Mouse (Mus musculus) megakaryocyte progenitor cell, adult 5-6 weeks (primary cell): Measurements from ENCODE around the gene Tgif1. TPM values are rescaled to one million over a fixed set of nuclear protein-coding genes. Genes with fewer than 3 reads are reported as not detected.

Source experiments
- ATAC-seq: replicated peaks from 2 replicates; pipeline ENCODE4 v1.8.0; 2016; ENCODE audit warnings: mild to moderate bottlenecking, moderate TSS enrichment, inconsistent platforms; ENCODE audit not compliant: poor library complexity
- total RNA-seq, 2 experiments: library from RNA; stranded (forward) in 1 of 2; stranded (reverse) in 1 of 2; fragments of 157-497, 149-512 nt in 1 of 2; fragments of 200-1000 nt in 1 of 2; gene quantifications; 2 replicates each; pipeline versions ENCODE4 v1.2.3 to v1.2.4; 2015 to 2017

Gene Tgif1
- total RNA-seq (2015), result 77.5 and 85.6 TPM in 2 replicates
- total RNA-seq (2017), result 47.0 and 53.9 TPM in 2 replicates

GRCm38 (mm10) chr17:70853436-70853905, at the start of gene Tgif1:
Tgif1 (minus strand) TSS chr17:70853546.
- peak; percentile 4 for ATAC-seq

GRCm38 (mm10) chr17:70900660-70901059, 47.3 kb upstream of the Tgif1 start:
- no peak for ATAC-seq

- ATAC-seq, result no peak
Measured at GRCm38 (mm10) chr17:70899642-70900041, 46.3 kb upstream of the Tgif1 start.

DNA sequence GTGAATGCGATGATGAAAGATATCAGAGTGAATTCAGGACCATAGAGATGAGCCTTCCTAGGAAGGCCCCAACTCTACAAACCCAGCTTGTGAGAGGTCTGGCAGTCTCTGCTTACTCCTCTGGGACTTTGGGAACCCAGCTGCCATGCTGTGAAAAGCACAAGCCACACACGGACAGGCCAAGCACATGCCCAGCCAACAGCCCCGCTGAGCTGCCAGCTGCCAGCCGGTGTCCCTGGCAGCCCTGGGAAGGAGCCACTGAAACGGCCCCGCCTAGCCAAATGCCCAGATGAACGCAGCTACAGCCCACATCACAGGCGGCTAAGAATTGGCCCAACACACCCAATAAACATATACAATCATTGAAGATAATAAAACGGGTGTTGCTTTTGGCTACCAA, 41.5 kb upstream of the Tgif1 start:
- ATAC-seq, result no peak

- no peak for ATAC-seq
Measured at GRCm38 (mm10) chr17:70893151-70893550, 39.8 kb upstream of the Tgif1 start.

DNA sequence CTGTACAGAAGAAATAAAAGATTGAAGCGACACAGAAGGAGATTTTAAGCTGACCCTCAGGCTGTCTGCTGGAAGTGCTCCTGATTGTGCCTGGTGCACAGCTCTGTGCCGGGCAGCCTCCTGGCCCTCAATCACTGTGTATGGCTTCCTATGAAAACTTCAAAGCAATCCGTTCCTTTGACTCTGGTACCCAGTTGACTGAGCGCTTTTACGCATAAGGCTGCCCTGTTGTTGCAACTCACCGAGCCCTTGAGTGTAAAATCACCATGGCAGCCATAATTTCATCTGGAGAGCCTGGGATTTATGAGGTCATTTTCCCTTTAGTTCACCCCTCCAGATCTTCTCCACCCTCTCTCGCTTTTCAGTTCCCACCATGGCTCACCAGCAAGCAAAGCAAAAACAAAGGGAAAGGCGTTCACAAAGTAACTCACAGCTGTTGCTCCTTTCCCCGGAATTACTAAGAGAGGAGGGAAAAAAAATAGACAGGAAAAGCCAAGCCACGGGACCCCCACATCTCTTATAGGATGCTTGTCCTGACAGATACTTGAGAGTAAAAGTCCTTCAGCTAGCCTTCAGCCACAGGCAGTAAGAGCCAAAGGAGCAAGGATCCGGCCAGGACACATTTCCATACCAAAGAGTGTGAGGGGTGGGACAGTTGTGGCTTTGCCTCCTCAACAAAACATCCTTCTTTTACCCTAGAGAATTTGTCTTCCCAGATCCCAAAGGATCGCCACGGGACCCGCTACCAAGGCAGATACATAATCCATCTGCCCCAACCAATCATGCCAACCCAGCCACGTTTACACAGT, 39.1 kb upstream of the Tgif1 start:
- ATAC-seq, result no peak

DNA sequence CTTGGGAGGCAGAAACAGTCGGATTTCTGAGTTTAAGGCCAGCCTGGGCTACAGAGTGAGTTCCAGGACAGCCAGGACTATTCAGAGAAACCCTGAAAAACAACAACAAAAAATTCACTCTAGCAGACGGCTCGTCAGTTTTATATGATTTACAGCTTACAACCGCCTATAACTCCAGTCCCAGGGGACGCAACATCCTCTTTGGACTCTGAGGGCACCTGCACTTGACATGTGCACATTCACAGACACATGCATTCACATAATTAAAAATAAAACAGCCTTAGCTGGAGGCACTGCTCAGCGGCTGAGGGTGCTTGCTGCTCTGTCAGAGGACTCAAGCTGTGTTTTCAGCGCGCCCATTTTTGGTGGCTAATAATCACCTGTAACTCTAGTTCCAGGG, 37.2 kb upstream of the Tgif1 start:
- no peak for ATAC-seq

DNA sequence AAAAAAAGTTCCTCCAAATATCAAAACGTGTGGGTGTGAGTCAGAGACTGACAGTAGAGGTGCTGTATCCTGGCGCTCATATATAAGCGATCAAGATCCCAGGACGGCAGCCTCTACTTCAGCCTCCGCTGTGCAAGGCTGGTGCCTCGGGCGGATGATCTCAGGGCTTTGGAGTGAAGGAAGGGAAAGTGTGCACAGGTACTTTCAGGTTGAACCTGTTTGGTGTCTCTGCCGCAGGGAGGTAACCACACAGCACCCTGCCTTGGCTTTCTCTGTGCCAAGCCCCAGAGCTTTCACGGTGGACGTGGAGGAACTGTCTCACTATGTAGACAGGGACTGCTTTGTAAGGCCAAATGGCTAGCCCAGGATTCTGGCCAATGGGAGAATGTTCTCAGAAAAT, 35.3 kb upstream of the Tgif1 start:
- no peak for ATAC-seq

DNA sequence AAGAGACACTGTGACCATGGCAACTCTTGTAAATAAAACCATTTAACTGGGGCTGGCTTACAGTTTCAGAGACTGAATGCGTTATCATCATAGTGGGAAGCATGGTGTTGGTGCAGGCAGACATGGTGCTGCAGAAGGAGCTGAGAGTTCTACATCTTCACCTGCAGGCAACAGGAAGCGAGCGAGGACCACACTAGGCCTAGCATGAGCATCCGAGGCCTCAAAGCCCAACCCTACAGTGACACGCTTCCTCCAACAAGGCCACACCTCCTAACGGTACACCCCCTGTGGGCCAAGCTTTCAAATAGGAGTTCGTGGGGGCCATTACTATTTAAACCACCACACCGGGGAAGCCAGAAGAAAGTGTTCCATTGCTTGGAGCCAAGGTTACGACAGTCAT, 34.5 kb upstream of the Tgif1 start:
- ATAC-seq, result no peak

DNA sequence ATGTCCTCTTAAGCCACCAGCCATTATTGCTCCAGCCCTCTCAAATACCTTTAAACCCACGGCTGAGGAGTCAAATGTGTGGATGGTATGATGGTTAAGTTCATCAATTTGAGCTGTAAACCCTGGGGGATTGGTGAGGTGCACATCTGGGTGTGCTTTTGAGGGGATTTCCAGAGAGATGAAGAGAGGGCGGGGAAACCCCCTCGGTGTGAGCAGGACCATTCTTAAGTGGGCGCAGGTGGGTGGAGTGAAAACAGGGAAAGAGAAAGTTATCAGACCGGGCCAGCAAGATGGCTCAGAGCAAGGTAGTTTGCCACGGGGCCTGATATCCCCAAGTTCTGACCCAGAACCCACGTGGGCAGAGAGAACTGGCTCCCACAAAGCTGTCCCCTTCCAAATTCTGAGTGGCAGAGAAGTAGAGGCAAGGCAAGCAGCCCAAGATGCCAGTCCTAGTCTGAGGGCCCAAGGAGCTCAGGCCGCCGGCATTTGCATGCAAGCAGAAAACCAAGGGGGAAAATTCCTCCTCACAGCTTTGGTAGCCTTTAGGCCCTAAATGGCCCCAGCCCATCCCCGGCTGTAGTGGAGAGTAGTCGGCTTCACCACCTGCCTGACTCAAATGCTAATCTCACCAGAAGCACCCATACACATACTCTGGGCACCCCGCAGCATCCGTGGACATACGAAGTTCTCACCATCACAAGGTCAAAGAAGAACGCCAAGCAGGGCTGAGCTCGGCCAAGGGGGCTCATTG, 33.5 kb upstream of the Tgif1 start:
- ATAC-seq, result no peak

DNA sequence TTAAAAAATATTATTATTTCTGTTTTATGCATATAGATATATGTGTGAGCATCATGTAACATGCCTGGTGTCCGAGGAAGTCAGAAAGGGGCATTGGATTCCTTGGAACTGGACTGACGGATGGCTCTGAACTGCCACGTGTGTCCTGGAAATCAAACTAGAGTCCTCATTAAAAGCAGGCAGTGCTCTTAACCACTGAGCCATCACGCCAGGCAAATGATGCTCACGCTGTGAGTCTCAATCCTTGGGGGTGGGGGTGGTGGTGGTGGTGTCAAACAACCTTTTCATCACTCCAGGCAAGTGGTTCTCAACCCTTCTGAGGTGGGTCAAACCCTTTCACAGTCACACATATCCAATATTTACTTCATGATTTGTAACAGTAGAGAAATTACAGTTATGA, 32.5 kb upstream of the Tgif1 start:
- ATAC-seq, result no peak

DNA sequence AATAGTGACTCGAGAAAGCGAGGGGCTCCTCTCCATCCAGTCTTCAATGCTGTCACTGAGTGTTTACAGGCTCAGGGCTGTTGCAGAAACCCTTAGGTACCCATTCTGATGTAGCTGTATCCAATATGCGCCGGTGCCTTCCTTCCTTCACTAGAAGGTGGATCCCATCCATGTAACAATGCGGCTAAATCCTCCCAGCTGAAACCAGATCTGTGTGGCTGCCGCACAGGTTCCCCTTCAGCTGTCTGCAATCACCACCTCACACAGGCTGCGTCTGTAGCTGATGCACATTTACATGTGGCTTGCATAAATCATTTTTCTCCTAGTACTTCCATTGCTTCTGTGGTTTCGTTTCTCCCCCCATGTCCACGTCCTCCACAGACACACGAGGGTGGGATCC, 28.6 kb upstream of the Tgif1 start:
- ATAC-seq, result no peak

- ATAC-seq, result no peak
Measured at GRCm38 (mm10) chr17:70881194-70881593, 27.8 kb upstream of the Tgif1 start.

DNA sequence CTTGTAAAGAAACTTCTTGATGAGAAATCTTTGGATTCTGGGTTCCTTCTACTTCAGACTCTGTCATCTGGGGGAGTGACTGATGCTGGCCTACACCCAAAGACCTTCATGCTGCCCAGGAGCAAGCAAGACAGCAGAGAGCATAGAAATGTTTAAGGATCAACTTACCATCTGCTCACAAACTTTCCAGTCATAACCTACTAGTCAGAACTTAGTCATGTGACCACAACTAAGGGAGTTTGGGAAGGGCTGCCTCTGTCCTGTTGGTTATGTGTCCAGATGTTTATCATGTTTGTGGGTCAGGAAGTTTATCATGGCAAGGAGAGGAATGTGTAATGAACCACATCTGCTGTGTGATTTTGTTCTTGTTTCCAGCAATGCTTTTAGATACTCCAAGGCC, 24.9 kb upstream of the Tgif1 start:
- no peak for ATAC-seq

DNA sequence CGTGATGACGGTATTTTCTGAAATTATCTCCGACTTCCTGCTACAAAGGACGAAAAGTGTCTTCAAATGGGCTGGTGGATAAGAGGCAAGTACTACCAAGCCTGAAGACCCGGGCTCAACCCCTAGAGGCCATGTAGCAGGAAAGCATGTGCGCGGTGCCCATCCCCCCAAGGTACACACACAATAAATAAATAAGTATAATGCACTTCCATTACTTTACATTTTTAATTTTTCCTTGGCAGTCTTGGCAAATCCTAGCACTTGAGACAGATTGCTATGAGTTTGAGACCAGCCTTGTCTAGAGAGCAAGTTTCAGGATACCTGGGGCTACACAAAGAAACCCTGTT, 20.4 kb upstream of the Tgif1 start:
- peak; percentile 69 for ATAC-seq

- peak; percentile 70 for ATAC-seq
Measured at GRCm38 (mm10) chr17:70872936-70873777, 19.8 kb upstream of the Tgif1 start.

GRCm38 (mm10) chr17:70872094-70872929, 19.0 kb upstream of the Tgif1 start:
- ATAC-seq, result no peak

DNA sequence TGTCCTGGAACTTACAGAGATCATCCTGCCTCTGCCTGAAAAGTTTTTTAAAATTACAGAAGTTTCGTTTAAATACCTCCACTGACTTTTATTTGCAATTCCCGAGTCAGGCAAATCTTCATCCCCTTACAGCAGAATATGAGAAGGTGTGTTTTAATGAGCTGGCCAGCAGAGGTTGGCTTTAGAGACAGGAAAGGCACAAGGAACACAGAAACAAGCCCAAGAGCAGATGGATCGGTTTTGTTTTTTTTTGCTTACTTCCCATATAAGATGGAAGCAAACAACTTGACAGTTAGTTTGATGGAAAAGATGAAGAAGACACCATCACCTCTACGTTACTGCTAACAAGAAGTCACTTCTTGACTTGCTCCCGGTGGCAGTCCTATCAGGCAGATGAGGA, 18.3 kb upstream of the Tgif1 start:
- no peak for ATAC-seq

- ATAC-seq, result no peak
Measured at GRCm38 (mm10) chr17:70870581-70870980, 17.2 kb upstream of the Tgif1 start.

- no peak for ATAC-seq
Measured at GRCm38 (mm10) chr17:70868577-70869229, 15.4 kb upstream of the Tgif1 start.
